ENCODE assay signal across 11 mouse cellular contexts in genomic region chr12:84910066-84910465, GRCm38 (mm10).
"Had no signal": no experiment of that assay in that cellular context is flagged by ENCODE, and none has a peak within 500 bp of the region (broad histone marks: within the 10 kb centered on the region; RNA-seq: fewer than 3 reads in every experiment).

No protein-coding gene starts in this region.

- H3K9me3 ChIP-seq: limb, embryonic 15.5 days; liver, embryonic 12.5 days; midbrain, embryonic 13.5 days had no signal

- H3K4me3 ChIP-seq: layer of hippocampus, adult 2 months; limb, embryonic 15.5 days; liver, embryonic 12.5 days; midbrain, embryonic 13.5 days had no signal

- H3K4me1 ChIP-seq: liver, embryonic 12.5 days had no signal

- H3K36me3 ChIP-seq: limb, embryonic 15.5 days; liver, embryonic 12.5 days; midbrain, embryonic 13.5 days had no signal

- H3K27me3 ChIP-seq: limb, embryonic 15.5 days; midbrain, embryonic 13.5 days had no signal

- H3K4me2 ChIP-seq: limb, embryonic 15.5 days; liver, embryonic 12.5 days; lung, embryonic 14.5 days; midbrain, embryonic 13.5 days had no signal

- H3K27ac ChIP-seq: kidney, postnatal 0 days; layer of hippocampus, adult 2 months; limb, embryonic 15.5 days; liver, embryonic 12.5 days; midbrain, embryonic 13.5 days had no signal

- ATAC-seq: liver, embryonic 12.5 days; midbrain, embryonic 13.5 days had no signal

- DNase-seq: kidney, adult 9 months; kidney, postnatal 4 days; lung, embryonic 14.5 days; lung, postnatal 14 days; thymus, adult 2 months; thymus, postnatal 25 days had no signal

- H3K9ac ChIP-seq: limb, embryonic 15.5 days; liver, embryonic 12.5 days; lung, embryonic 14.5 days; midbrain, embryonic 13.5 days had no signal
